ENCODE assay signal across 9 mouse cellular contexts in genomic region chr2:153432492-153432891, GRCm38 (mm10).
A peak's percentile ranks its signal among the peaks of the same experiment; 100 is the strongest.
DNase-seq lines count a peak whose midpoint lies in the region; ATAC-seq lines count a peak whose summit lies in the region.
"Had no signal": no experiment of that assay in that cellular context is flagged by ENCODE, and none has a peak within 500 bp of the region (broad histone marks: within the 10 kb centered on the region; RNA-seq: fewer than 3 reads in every experiment).

No protein-coding gene starts in this region.

- WGBS in heart, embryonic 16.5 days, result 40% methylated on average over 7 of the region's 7 CpGs
- WGBS in embryonic facial prominence, embryonic 15.5 days, result 48% methylated on average over 7 of the region's 7 CpGs

- DNase-seq in heart, postnatal 10 days, result no peak
- DNase-seq in kidney, postnatal 10 days, result peak; percentile 72
- DNase-seq in lung, postnatal 4 days, result peak; percentile 69 to 76
- DNase-seq in urinary bladder, postnatal 10 days (ENCODE audit: low spot score), result no peak
- no peak for DNase-seq in frontal cortex, postnatal 25 days (ENCODE audit: low spot score in 2 of 2)
- DNase-seq in cerebellum, postnatal 36 days, result no peak
- DNase-seq: cerebellum, adult 11-12 months had no signal

- no peak overlapping the region for H3K4me2 ChIP-seq in heart, embryonic 16.5 days (ENCODE audit: low read depth, low read length)
- H3K4me2 ChIP-seq in embryonic facial prominence, embryonic 15.5 days (replicated peaks), result no peak overlapping the region

- ATAC-seq in heart, embryonic 16.5 days (replicated peaks; ENCODE audit: extremely low read depth, insufficient read depth, low FRiP score), result no peak
- no peak for ATAC-seq in embryonic facial prominence, embryonic 15.5 days (ENCODE audit: insufficient number of reproducible peaks, low FRiP score, low TSS enrichment, low read depth)

- H3K4me3 ChIP-seq in heart, embryonic 16.5 days (ENCODE audit: low read length), result no peak overlapping the region
- no peak overlapping the region for H3K4me3 ChIP-seq in embryonic facial prominence, embryonic 15.5 days (replicated peaks)

- H3K36me3 ChIP-seq in heart, embryonic 16.5 days (ENCODE audit: control insufficient read depth, insufficient read depth), result peaks cover 1% of the 10 kb centered on the region; the same call in 1 of the 2 replicates
- H3K36me3 ChIP-seq in embryonic facial prominence, embryonic 15.5 days, result peaks cover 32% of the 10 kb centered on the region

- H3K4me1 ChIP-seq in heart, embryonic 16.5 days (ENCODE audit: control insufficient read depth, insufficient read depth, low read length), result peaks cover 68% of the 10 kb centered on the region
- H3K4me1 ChIP-seq in embryonic facial prominence, embryonic 15.5 days, result peaks cover 38% of the 10 kb centered on the region

- 0 out of 2 replicates have a peak overlapping the region, but pooled peaks have one; percentile 4 for H3K9ac ChIP-seq in heart, embryonic 16.5 days (ENCODE audit: low read length)
- no peak overlapping the region for H3K9ac ChIP-seq in embryonic facial prominence, embryonic 15.5 days

- no peaks in the 10 kb centered on the region for H3K27me3 ChIP-seq in heart, embryonic 16.5 days (ENCODE audit: control insufficient read depth, insufficient read depth, low read length)
- no peaks in the 10 kb centered on the region for H3K27me3 ChIP-seq in embryonic facial prominence, embryonic 15.5 days

- H3K9me3 ChIP-seq in heart, embryonic 16.5 days (replicated peaks; ENCODE audit: control insufficient read depth, low read length), result no peaks in the 10 kb centered on the region
- H3K9me3 ChIP-seq in embryonic facial prominence, embryonic 15.5 days (replicated peaks), result no peaks in the 10 kb centered on the region

- H3K27ac ChIP-seq in heart, embryonic 16.5 days (ENCODE audit: low read length), result peak overlapping the region; percentile 68
- 0 out of 2 replicates have a peak overlapping the region, but pooled peaks have one; percentile 17 for H3K27ac ChIP-seq in embryonic facial prominence, embryonic 15.5 days (replicated peaks)

- intact Hi-C loops in heart, postnatal 10 days (cut with DNase I), result no loop called here

Comparison
In these comparisons a context has a peak if more than half of its experiments do, and no peak if none do; other contexts are left out.
1. DNase-seq: peak in kidney, postnatal 10 days (single experiment) and lung, postnatal 4 days (2 of 2); none in heart, postnatal 10 days (0 of 2), urinary bladder, postnatal 10 days (single experiment), frontal cortex, postnatal 25 days (0 of 2) and cerebellum, postnatal 36 days (0 of 2).